Mouse (Mus musculus) left cerebral cortex, adult 11 months (tissue): ENCODE measurements around the gene Rora.

Source experiments
- DNase-seq: peaks from one replicate; pipeline ENCODE4 v3.0.0; 2022; ENCODE audit warnings: low spot score

The Rora gene

GRCm38 (mm10) chr9:68821388-68821787 is 167.8 kb downstream of the Rora start:
- DNase-seq, result no peak

DNA sequence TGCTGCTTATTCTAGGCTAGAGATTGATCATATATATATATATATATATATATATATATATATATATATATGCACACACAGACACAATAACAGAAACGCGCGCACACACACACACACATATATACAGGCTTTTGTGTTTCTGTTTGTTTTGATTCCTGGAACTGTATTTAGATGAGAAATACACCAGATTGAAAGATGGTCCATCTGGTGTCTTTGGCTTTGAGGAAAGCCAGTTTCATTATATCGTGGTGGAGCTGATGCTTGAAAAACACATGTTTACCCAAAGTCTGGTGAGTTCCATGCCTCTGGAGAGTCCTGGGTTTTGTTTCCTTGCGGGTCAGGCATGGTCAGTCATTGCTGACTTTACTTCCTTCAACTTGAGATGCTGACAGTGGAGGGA is 169.7 kb downstream of the Rora start:
- no peak for DNase-seq

DNA sequence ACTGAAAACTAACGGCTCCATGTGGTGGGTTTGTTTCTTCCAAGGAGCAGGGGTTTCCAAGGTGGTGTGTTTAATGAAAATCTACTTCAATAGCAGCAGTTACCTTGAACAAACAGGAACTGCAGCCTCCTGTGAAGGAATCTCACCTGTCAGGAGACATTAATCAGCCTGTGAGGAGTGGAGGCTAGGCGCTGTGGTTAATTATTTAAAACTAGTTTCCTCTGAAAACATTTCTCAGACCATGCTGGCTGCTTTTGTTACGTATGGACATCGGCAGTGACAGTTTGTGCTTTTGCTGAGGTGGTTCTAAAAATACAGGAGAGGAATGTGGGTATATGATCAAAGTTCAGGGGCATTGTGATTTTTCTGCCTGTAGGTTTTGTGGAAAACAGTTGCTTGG is 171.5 kb downstream of the Rora start:
- DNase-seq, result no peak

GRCm38 (mm10) chr9:68825841-68826240 is 172.3 kb downstream of the Rora start:
- DNase-seq, result no peak

- DNase-seq, result no peak
Observed at GRCm38 (mm10) chr9:68827441-68827840, 173.9 kb downstream of the Rora start.

GRCm38 (mm10) chr9:68829903-68830302 is 176.3 kb downstream of the Rora start:
- no peak for DNase-seq

GRCm38 (mm10) chr9:68833323-68833722 is 179.7 kb downstream of the Rora start:
- DNase-seq, result no peak

DNA sequence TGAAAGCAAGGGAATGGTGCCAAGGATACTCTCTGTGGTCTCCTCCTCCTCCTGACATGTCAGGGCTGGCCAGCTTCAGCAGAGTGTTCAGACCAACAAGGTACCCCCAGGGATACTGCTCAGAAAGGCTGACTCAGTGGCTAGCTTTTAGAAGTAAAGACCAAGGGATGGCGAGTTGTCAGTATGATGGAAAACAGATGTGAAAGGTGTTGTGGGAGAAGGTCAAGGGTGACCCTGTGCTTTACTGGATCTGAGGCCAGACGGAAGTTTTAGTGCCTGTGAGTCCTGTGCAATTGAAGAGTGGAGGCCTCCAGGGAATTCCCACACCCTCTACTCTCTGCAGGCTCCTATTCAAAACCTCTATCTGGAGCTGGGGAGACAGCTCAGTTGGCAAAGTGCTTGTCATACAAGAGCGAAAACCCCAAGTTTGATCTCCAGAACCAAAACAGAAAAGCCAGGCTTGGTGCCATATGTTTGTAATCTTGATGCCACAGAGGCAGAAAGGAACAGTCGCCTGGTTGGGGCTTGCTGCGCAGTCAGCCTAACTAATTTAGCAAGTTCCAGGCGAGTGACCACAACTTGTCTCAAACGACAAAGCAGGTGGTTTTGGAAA is 181.6 kb downstream of the Rora start:
- no peak for DNase-seq

DNA sequence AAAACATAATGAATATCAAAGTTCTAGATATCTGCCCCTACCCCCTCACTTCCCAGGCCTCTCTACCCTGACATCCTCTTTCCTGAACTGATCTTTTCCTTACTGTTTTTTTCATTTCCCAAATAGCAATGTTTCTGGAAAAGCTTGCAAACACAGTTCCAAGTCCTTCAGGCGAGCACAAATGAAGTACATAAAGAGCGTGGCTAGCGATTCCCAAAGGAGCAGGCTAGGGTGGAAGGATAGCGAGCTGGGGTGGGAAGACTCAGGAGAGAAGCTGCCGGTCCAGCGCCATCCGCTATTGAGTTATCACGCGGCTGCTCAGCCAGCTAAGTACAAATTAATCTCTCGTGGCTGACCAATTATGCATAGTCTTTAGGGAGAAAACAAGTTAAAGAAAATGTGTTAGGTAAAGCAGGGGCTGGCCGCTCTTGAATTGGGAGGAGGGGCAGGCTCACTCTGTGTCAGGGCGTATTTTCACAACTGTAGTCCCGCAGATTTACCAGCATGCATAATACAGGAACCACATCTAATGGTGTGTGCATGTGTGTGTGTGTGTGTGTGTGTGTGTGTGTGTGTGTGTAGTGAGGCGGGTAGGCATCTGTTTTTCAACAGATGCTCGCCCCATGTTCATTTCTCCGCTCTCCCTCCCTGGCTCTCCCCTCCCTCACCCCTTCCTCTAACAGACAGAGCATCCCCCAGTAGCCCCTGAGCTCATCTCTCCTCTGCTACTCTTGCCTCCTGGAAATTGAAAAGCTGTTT is 188.7 kb downstream of the Rora start:
- no peak for DNase-seq

DNA sequence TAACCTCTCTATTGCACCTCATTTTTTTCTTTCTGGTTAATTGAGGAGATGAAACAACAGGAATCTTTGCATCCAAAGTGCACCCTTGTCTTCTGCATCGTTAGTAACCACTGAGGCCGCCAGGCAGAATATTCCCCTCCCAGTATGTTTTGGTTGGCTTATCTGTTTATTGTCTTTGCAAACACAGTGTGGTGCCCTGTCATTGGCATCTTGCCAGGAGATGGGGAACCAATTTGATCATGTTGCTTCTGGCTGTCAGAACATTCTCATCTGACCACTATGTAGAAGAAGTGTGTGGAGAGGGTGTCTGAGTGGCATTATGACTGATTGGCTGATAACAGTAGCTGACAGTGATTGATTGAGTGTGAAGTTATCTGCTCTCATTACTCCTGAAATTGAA is 192.0 kb downstream of the Rora start:
- no peak for DNase-seq

DNA sequence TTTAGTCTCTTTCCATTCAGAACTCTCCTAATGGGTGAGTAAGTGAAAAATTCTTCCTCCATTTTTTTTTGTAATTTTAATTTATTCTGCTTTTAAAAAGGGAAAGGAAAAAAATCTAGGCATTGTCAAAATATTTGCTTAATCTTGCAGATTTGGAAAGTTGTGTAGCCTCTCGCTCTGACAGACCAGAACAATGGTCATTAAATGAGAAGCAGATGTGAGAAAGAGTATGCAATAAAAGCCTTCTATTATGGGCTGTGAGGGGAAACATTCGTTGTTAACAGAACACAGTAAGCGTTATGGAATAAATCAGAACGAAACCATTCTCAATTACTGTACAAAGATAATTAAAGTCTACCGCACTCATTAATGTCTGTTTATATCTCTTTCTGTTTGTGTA is 196.7 kb downstream of the Rora start:
- DNase-seq, result no peak

DNA sequence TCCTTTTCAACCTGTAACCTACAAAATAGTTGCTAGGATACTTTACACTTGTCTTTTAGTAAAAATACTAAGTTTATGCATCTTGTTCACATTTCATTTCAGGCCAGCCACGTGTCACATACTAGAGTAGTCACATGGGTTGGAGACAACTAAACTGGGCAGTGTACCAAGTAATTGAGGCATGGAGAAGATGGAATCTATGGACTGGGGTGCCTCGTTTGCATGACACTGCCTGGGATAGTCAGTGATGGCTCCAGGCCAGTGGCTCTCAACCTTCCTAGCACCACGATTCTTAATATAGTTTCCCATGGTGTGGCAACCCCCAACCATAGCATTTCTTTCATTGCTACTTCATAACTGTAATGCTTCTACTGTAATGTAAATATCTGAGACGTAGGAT is 198.6 kb downstream of the Rora start:
- DNase-seq, result no peak

DNA sequence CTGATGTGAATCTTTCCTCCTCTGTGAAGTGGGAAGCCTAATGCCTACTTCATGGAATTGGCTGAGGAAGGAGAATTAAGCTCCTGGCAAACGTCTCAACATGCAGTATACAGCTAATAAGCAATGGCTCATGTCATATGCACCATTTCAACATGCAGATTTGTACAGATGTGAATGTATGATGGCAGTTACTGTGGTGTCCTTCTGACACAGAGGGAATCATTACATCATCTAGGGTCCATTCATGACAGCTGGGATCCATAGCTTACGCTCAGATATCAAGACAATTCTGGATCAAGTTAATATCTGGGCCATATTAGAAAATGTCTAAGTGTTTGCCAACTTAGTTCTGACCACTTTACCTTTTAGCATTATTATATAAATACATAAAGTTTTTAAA is 199.3 kb downstream of the Rora start:
- no peak for DNase-seq

DNA sequence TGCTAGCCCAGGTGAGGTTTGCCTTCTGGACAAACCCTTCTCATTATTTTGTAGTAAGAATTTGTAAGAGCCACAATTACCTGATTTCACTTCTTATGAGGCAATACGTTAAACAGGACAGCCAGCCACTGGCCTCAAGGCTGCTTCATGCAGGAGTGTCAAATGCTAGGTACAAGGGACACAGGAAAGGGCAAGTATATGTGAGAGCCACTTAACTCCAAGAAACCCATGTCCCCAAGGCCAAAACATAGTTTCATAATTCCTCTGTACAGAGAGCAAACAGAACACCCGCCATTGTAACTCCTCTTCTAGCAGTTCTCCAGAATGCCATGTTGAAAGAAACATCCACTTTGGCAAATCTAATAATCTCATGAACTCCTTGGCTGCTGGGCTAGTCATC is 205.9 kb downstream of the Rora start:
- no peak for DNase-seq

GRCm38 (mm10) chr9:68866317-68866716 is 212.7 kb downstream of the Rora start:
- no peak for DNase-seq

DNA sequence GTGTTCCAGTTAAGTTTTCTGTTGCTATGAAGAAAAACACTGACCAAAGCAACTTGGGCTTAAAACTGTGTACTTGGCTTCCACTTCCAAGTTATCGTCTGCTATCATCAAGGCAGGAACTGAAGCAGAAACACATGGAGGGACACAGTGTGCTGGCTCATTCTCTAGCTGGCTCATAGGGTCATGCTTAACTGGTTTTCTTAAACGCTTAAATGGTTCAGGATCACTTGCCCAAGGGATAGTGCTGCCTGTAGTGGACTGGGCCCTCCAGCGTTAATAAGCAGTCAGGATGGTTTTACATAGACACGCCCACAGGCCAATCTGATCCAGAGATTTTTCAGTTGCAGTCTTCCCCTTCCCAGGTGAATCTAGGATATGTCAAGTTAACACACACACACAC is 220.3 kb downstream of the Rora start:
- no peak for DNase-seq

- DNase-seq, result no peak
Observed at GRCm38 (mm10) chr9:68874544-68874943, 221.0 kb downstream of the Rora start.

- DNase-seq, result no peak
Observed at GRCm38 (mm10) chr9:68875791-68876190, 222.2 kb downstream of the Rora start.

DNA sequence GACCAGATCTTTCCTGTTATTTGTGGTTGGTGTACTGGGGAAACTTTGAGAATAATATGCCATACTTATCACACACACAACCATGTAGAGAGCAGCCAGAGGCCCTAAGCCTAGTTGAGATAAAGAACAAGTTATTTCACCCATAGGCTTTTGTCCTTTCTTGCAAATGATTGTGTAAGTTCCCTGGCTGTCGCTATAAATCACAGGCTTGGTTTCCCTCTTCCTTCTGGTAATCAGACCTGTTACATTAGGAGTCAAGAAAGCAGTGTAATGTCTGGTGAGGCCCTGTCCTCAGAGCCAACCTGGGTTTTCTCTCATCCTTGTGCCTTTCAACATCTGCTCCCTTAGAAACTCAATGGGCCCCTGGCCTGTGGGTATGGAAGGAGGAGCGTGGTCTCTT is 222.7 kb downstream of the Rora start:
- DNase-seq, result no peak

GRCm38 (mm10) chr9:68881896-68882295 is 228.3 kb downstream of the Rora start:
- DNase-seq, result no peak

DNA sequence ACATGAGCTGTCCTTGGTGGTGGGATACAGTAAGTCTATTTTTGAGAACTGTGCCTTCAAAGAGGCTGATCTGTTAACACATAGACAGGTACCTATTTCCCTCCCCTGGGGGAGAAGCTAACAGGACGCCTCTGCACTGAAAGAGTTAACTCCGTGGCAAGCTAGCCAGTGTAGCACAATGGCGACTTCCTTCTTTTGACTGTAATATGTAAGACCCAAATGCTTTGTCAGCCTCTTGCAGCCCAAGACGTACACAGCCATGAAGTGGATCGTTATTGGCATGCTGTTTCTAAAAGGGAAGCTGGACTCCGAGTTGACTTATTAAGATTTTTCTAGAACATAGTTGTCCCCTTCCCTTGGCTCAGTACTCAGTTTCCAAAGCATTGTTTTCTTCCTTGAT is 229.4 kb downstream of the Rora start:
- DNase-seq, result no peak

DNA sequence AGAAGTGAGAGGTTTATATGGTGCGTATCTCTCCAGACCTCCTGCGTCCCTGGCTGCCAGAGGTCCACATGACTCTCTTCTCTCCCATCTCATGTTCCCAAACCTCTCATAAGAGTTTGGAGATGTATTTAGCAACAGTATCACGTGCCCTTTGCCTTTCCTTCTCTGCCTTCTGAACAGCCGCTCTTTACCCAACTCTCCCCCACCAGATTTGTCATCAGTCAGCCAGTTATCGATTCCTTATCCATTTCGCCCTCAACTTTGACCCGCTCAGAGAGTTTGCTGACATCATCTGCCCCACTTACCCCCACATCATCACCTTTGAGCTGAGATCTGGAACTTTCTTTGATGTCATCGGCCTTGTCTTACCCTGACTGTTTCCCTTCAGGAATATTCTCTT is 230.1 kb downstream of the Rora start:
- no peak for DNase-seq

DNA sequence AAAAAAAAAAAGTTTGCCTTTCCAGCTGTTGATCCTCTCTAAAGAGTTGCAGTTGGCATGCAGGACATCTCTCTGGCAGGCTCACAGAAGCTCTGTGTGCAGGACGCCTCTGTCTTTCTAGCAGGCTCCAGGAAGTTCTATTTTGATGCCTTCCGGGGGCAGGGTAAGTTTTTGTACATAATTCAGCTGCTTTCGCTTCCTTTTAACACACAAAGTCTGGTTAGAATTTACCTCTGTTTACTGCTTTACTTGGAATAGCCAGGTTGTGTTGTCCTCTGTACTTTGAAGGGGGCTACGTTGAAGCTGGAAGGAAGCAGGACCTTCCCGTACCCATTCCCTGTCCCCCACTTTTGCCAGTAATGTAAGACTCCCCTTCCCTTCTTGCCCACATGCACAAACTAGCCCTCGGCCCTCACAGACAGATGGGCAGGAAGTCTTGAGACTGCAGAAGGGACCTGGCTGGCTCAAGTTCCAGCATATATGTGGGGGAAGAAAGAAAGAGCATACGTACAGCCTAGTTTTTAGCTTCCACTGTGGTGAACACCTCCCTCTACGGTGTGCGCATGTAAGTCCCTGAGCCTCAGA is 231.0 kb downstream of the Rora start:
- no peak for DNase-seq

DNA sequence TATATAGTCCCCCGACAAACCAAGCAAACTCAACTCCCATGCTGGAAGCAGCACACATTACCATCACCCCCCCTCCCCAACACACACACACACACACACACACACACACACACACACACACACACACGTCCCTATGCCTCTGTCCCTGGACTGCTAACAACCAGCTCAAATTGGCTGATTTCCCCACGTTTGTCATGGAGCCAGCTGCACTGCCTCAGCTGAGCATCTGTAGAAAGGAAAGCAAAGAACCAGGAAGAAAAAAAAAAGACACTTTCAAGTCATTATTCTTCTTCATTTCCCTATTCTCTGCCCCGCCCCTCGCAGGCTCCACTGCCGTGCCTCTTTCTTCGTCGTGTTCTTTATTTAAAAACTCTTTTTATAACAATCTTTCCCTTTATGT is 235.1 kb downstream of the Rora start:
- no peak for DNase-seq
